Mouse (Mus musculus) pancreas, adult 10 weeks (tissue): ENCODE data around the gene Vps11. TPM values are rescaled to one million over a fixed set of nuclear protein-coding genes. Genes with fewer than 3 reads are reported as not detected.

Source experiments
- polyA plus RNA-seq: library from polyadenylated mRNA; stranded (reverse); fragments of 350-450 nt; fragmentation: Illumina TruSeq; extraction: RNeasy Lipid Tissue Mini Kit (QIAGEN cat#74804); gene quantifications from one replicate; pipeline ENCODE4 v1.2.3, GENCODE M21; 2015; ENCODE audit warnings: low read depth, low replicate concordance; ENCODE audit not compliant: insufficient read depth

Gene Vps11
- polyA plus RNA-seq: 10.4 TPM

DNA sequence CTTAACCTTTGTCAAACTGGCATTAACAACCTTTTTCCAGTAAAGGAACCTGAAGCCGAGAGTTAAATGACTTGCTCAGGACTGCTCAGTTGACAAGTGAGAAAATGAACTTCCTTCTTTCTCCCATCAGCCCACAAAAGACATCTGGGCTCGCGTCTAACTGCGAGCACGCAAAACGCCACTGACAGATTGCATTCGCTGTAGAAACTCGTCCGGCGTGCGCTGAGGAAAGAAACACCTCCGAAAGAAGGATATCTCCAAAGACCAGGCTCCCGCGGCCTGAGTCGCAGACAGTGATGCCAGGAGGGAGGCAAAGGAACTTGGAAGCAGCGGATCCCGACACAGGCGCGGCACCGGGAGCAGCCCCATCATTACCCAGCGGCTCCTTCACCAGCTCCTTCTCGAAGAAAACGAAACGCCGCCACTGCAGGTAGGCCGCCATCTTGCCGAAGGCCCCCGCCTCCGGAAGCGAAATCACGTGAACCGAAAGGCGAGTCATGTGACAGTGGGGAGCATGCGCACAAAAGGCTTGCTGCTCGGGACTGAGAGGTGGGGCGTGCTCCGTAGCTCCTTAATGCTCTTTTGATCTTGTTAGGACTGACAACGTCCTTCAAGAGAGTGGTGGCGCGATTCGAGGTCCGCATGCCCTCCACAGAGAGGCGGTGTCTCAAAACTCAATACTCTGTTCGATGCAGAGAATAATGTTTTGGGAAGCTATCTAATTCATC lies at the start of gene Vps11:
Vps11 (minus strand) TSS at position 481 of the 728 bp plus-strand sequence.

GRCm38 (mm10) chr9:44406906-44407751 lies 45.7 kb upstream of the Vps11 start, which contains the start of the genes Rps25 and Trappc4:
Gene Rps25, plus strand, starts transcription at chr9:44407139.
Gene Trappc4, minus strand, starts transcription at chr9:44407600.

DNA sequence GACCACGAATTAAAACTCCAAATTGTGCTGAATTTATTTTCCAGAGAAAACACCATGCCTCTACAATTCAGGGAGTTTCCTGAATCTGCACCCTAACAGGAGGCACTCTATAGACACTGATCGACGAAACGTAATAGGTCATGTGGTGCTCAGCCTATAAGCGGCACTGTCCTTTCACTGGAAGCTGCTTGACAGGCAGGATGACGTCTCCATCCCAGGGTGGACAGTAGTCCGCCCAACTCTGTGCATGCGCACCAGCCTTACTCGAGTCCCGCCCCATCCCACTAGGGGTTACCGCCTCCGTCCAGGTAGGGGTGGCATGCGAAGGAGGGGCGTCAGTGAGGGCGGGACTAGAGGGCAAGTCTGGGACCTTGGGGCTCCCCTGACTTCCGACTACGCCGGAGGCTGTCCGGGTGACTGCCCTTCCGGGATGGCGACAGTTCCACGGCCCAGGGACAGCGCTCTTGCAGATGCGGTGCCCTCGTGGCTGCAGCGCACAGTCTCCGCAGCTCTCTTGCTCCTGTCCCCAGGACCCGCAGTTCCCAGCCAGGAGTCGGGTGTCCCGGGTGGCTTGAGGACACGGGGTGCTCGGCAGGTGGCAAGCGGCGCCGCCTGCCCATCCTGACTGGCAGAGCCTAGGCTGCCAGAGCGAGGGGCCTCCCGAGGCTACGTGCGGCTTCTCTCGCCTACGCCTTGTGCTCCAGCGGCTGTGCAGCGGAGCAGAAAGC lies 35.4 kb upstream of the Vps11 start, which contains the start of gene Slc37a4:
Slc37a4 (plus strand) TSS at position 169 of the 728 bp plus-strand sequence.

DNA sequence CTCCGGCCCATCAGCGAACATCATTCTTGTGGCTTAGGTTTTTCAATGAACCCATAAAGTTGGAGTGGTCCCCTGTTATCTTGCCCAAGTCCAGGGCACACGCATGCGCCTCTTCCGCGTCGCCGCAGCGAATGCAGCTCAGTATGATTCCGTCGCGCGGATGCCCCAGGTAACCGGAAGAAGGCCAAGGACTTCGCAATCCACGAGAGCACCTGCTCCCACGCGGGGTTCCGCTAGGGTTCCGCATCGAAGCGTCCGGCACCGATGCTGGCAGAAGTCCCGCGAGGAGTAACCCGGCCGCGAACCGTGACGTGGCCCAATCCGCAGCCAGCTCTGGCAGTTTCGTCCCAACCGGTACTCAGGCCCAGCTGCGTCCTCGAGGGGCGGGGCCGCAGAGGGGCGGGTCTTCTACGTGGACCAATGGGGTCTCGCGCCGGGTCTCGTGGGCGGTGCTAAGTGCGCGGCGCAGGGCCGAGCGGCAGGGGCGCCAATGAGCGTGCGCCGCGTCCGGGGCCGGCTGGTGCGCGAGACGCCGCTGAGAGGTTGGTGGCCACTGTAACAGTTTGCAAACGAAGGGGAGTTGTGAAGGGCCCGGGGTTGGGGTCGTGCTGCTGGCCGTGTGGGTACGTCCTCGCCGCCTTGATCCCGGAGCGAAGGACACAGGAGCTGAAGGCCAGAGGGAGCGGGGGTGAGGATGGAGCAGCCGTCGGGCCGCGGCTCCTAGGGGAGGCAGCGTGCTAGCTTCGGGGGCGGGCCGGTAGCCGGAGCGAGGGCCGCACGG lies 17.8 kb upstream of the Vps11 start, which contains the start of gene Hyou1:
Hyou1 (plus strand) TSS at position 437 of the 781 bp plus-strand sequence.

GRCm38 (mm10) chr9:44343781-44344421 lies 17.6 kb downstream of the Vps11 start, which contains the start of gene Hmbs:
Gene Hmbs, minus strand, starts transcription at chr9:44344228.

DNA sequence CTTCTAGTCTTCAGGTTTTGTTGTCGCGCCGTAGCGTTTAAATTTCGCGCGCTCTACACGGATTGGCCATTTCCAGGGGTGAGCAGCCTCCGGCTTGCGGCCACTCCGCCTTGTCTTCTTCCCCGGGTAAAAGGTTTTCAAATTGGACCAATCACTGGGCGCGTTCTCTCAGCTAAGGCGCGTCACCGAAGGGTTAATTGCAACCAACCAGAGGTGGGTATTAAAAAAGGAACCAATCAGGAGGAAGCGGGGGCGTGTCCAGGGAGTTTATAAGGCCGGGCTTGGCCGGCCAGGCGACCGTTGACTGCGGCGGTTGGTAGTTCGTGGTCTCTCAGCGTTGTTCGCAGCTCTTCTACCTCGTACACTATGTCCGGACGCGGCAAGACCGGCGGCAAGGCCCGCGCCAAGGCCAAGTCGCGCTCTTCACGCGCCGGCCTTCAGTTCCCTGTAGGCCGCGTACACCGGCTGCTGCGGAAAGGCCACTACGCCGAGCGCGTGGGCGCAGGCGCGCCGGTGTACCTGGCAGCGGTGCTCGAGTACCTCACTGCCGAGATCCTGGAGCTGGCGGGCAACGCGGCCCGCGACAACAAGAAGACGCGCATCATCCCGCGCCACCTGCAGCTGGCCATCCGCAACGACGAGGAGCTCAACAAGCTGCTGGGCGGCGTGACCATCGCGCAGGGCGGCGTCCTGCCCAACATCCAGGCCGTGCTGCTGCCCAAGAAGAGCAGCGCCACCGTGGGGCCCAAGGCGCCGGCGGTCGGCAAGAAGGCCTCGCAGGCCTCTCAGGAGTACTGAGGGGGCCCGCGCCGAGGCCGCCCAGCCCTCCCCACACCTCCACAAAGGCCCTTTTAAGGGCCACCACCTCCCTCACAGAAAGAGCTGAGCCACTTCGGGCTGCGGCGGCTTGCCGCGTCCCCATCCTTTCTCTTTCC lies 26.8 kb downstream of the Vps11 start, which contains the start of gene H2afx:
H2afx (plus strand) TSS at position 299 of the 935 bp plus-strand sequence.

DNA sequence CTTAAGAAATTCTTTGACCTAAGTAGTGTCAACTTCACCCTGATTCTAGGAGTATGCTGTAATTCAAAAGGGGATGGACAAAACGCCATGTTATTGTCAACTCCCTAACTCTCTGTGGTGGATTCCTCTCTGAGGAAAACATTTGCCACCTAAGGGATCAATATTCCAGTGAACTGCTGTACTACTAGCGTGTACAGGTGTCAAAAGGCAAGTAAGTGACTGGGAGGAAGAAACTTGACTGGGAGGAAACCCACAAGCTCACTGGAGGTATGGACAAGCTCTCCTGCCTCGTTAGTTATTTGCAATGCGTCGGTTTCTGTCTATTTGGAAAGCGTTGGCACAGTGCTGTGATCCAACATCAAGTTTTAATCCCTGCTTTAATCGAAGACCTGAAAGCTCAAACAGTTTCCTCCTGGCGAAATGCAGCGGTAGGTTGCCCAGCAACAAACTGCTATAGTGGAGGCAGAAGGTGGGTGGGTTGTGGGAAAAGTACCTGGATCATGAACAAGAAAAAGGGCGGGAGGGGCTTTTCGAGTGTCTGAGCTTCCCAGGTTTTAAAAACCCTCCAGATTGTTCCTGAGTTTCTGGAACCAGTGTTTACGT lies 35.6 kb downstream of the Vps11 start, which contains the start of gene Dpagt1:
Dpagt1 (plus strand) TSS at position 252 of the 603 bp plus-strand sequence.

GRCm38 (mm10) chr9:44319887-44320798 lies 41.3 kb downstream of the Vps11 start, which contains the start of gene C2cd2l:
Gene C2cd2l, minus strand, starts transcription at chr9:44320285.

GRCm38 (mm10) chr9:44305466-44306079 lies 55.9 kb downstream of the Vps11 start, which contains the start of gene Hinfp:
Gene Hinfp, minus strand, starts transcription at chr9:44305671.

Other genes with a start within 250 kb of the Vps11 start
- gene Gm49380, start 248.2 kb downstream of the Vps11 start, polyA plus RNA-seq: 0.68 TPM
- 3.7 TPM for gene Rnf26, start 248.2 kb downstream of the Vps11 start, polyA plus RNA-seq
- gene Mcam, start 227.2 kb downstream of the Vps11 start, polyA plus RNA-seq: 20.3 TPM
- gene Cbl, start 127.6 kb downstream of the Vps11 start, polyA plus RNA-seq: 3.7 TPM
- gene Ccdc153, start 121.0 kb downstream of the Vps11 start, polyA plus RNA-seq: not detected
- not detected for gene Pdzd3, start 110.2 kb downstream of the Vps11 start, polyA plus RNA-seq
- gene Nlrx1, start 93.1 kb downstream of the Vps11 start, polyA plus RNA-seq: 1.5 TPM
- not detected for gene Abcg4, start 73.1 kb downstream of the Vps11 start, polyA plus RNA-seq
- 6.1 TPM for gene Hinfp, start 56.0 kb downstream of the Vps11 start, polyA plus RNA-seq
- gene C2cd2l, start 41.4 kb downstream of the Vps11 start, polyA plus RNA-seq: 7.6 TPM
- 13.7 TPM for gene Dpagt1, start 35.7 kb downstream of the Vps11 start, polyA plus RNA-seq
- 5.7 TPM for gene H2afx, start 27.0 kb downstream of the Vps11 start, polyA plus RNA-seq
- gene Hmbs, start 17.4 kb downstream of the Vps11 start, polyA plus RNA-seq: 13.2 TPM
- gene Hyou1, start 17.8 kb upstream of the Vps11 start, polyA plus RNA-seq: 69.6 TPM
- 13.2 TPM for gene Slc37a4, start 35.2 kb upstream of the Vps11 start, polyA plus RNA-seq
- gene Rps25, start 45.5 kb upstream of the Vps11 start, polyA plus RNA-seq: 701 TPM
- gene Trappc4, start 45.9 kb upstream of the Vps11 start, polyA plus RNA-seq: 19.2 TPM
- gene Ccdc84, start 56.9 kb upstream of the Vps11 start, polyA plus RNA-seq: 37.6 TPM
- gene Foxr1, start 79.5 kb upstream of the Vps11 start, polyA plus RNA-seq: not detected
- not detected for gene Upk2, start 93.3 kb upstream of the Vps11 start, polyA plus RNA-seq
- 7.3 TPM for gene Bcl9l, start 121.2 kb upstream of the Vps11 start, polyA plus RNA-seq
- gene Cxcr5, start 200.2 kb upstream of the Vps11 start, polyA plus RNA-seq: not detected
- 16.2 TPM for gene Ddx6, start 243.2 kb upstream of the Vps11 start, polyA plus RNA-seq